Mouse (Mus musculus) lung, embryonic 14.5 days (tissue): Measurements from ENCODE around the gene Necab2. TPM values are rescaled to one million over a fixed set of nuclear protein-coding genes. Genes with fewer than 3 reads are reported as not detected.
A peak's percentile ranks its signal among the peaks of the same experiment; 100 is the strongest.

Experiments
- ATAC-seq: fragments of 200-750 bp; cut with Nextera tagmentation; 2 replicates; pipeline ENCODE4 v1.8.0; 2017; ENCODE audit warnings: mild to moderate bottlenecking, moderate TSS enrichment, moderate library complexity; ENCODE audit not compliant: insufficient read depth
- DNase-seq: peaks from one replicate; pipeline ENCODE4 v3.0.0-alpha.2; 2015
- H3K27ac ChIP-seq: fragments of 300-500 bp; sonication (generic); 2 replicates; pipeline ENCODE4 v1.5.1; 2014; ENCODE audit warnings: low read depth, mild to moderate bottlenecking, moderate library complexity
- H3K27me3 ChIP-seq: fragments of 300-500 bp; sonication (generic); 2 replicates; pipeline ENCODE4 v1.6.1; 2014; ENCODE audit warnings: low read length, control low read depth; ENCODE audit not compliant: insufficient read depth
- H3K36me3 ChIP-seq: fragments of 300-500 bp; sonication (generic); 2 replicates; pipeline ENCODE4 v1.6.1; 2014; ENCODE audit warnings: control low read depth; ENCODE audit not compliant: insufficient read depth
- H3K4me1 ChIP-seq: fragments of 300-500 bp; sonication (generic); 2 replicates; pipeline ENCODE4 v1.6.1; 2014; ENCODE audit warnings: antibody characterized with exemption, control low read depth; ENCODE audit not compliant: insufficient read depth
- H3K4me2 ChIP-seq: fragments of 300-500 bp; sonication (generic); 2 replicates; pipeline ENCODE4 v1.6.1; 2014; ENCODE audit warnings: mild to moderate bottlenecking
- H3K4me3 ChIP-seq: fragments of 300-500 bp; sonication (generic); 2 replicates; pipeline ENCODE4 v1.5.1; 2014; ENCODE audit warnings: low read depth, low read length
- H3K9ac ChIP-seq: fragments of 300-500 bp; sonication (generic); 2 replicates; pipeline ENCODE4 v1.6.1; 2014
- H3K9me3 ChIP-seq: fragments of 300-500 bp; sonication (generic); 2 replicates; pipeline ENCODE4 v1.6.1; 2016; ENCODE audit warnings: low read depth, low read length, control low read depth
- CTCF ChIP-seq: IDR thresholded peaks from 2 replicates; pipeline ENCODE4 v1.5.1; 2016; ENCODE audit warnings: antibody characterized with exemption, low read depth
- WGBS: fragments of 180-500 bp; shearing (Covaris S2); extraction: QIAGEN DNeasy Blood & Tissue Kit; methylation state at CpG from one replicate; pipeline ENCODE4 v1.1.7; 2014; 5-methylcytosine and 5-hydroxymethylcytosine counted together
- polyA plus RNA-seq: library from polyadenylated mRNA; unstranded; fragments of >200 nt; fragmentation: Nextera tagmentation; extraction: Ambion mirVana; gene quantifications from 2 replicates; pipeline ENCODE4 v1.2.1, GENCODE M21; 2014

Gene Necab2
- polyA plus RNA-seq, 1 experiment from 2014 or later, result 2.2 TPM

DNA sequence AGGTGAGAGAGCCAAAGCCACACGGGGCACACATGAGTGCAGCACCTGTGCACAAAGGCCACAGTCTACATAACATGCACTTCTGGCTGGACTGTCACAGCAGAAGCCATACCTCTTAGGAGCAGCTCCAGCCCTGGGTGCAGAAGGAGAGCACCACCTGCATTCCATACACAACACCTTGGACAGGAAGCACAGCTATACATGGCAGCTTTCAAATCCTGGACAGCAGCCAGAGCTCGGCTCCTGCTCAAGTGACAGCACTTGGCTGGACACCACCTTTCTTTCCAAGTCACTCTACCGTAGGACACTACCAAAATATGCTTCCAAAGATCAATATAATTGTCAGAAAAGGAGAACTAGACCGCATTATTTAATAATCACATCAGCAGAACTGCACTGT, 66.9 kb downstream of the Necab2 start:
- DNase-seq, result no peak
- Histone ChIP-seq H3K9ac (no peak overlapping the region), H3K4me1 (no peaks in the 10 kb centered on the region), H3K9me3 (no peaks in the 10 kb centered on the region), H3K27me3 (no peaks in the 10 kb centered on the region), H3K27ac (no peak overlapping the region), H3K4me3 (no peak overlapping the region), H3K36me3 (peaks cover 99% of the 10 kb centered on the region), H3K4me2 (no peak overlapping the region)
- 79% methylated on average over 4 of the region's 4 CpGs for WGBS
- TF ChIP-seq CTCF, result no peak
- ATAC-seq, result no peak

DNA sequence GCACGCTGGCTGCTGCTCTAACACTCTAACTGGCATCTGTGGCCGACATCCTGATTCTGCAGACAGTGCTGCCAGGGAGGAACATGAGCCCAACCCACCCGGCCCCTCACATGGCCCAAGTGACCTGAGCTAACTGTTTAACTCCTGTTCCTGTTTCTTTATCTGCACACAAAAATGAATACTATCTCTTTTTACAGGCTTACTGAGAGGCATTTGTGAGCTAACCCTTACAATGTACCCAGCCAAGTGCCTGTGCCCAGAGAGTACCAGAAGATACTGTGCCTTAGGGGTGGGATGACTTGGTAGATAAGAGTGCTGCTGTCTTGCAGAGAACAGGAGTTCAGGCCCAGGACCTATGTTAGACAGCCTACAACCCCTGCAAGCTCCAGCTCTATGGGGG, 68.4 kb downstream of the Necab2 start:
- no peaks in the 10 kb centered on the region for H3K27me3 ChIP-seq
- no peak overlapping the region for H3K4me2 ChIP-seq
- no peak for TF ChIP-seq CTCF
- no peaks in the 10 kb centered on the region for H3K4me1 ChIP-seq
- no peak overlapping the region for H3K27ac ChIP-seq
- ATAC-seq (no peak), DNase-seq (no peak)
- H3K36me3 ChIP-seq, result peaks cover 99% of the 10 kb centered on the region
- H3K4me3 ChIP-seq, result no peak overlapping the region
- no peaks in the 10 kb centered on the region for H3K9me3 ChIP-seq
- 90% methylated on average over 3 of the region's 3 CpGs for WGBS
- no peak overlapping the region for H3K9ac ChIP-seq

DNA sequence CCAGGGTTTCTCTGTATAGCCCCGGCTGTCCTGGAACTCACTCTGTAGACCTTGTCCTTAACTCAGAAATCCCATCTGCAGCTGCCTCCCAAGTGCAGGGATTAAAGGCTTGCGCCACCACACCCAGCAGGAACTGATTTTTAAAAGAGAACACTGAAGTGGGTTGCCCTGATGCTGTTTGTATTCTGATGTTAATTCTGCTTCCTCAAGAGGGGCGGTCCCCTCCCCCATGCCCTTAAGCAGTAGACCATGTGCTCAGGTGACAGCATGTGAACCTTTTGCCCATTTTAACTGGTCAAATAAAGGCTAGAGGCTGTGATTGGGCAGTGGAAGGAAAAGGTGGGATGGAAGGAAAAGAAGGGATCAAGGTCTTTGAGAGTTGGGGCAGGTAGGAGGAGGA, 69.2 kb downstream of the Necab2 start:
- Histone ChIP-seq H3K9me3 (no peaks in the 10 kb centered on the region), H3K4me3 (no peak overlapping the region), H3K36me3 (peaks cover 99% of the 10 kb centered on the region), H3K4me1 (no peaks in the 10 kb centered on the region), H3K9ac (no peak overlapping the region), H3K4me2 (no peak overlapping the region), H3K27ac (no peak overlapping the region), H3K27me3 (no peaks in the 10 kb centered on the region)
- no peak for ATAC-seq
- 72% methylated on average over 3 of the region's 3 CpGs for WGBS
- no peak for DNase-seq
- no peak for TF ChIP-seq CTCF

DNA sequence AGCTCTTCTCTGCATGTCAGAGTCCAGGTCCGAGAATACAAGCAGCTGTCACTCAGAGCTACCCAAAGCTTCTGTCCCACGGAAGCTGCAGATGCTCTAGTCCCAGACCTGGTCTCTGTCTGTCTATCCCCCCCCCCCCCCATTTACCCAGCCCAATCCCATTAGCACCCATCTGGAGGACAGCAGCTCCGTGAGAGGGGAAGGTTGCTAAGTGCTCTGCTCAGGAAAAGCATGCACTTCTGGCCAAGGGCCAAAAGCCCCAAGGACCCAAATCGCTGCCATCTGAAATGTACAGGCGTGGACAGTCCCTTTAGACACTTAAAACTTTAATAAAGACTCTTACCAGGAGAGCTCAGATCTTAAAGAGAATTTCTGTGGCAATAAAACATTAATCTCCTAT, 70.2 kb downstream of the Necab2 start:
- Histone ChIP-seq H3K27me3 (no peaks in the 10 kb centered on the region), H3K4me1 (no peaks in the 10 kb centered on the region), H3K27ac (no peak overlapping the region), H3K9ac (no peak overlapping the region), H3K4me2 (no peak overlapping the region), H3K36me3 (peaks cover 99% of the 10 kb centered on the region), H3K9me3 (no peaks in the 10 kb centered on the region), H3K4me3 (no peak overlapping the region)
- DNase-seq (no peak), ATAC-seq (no peak)
- TF ChIP-seq CTCF, result no peak
- 58% methylated on average over 5 of the region's 5 CpGs for WGBS

DNA sequence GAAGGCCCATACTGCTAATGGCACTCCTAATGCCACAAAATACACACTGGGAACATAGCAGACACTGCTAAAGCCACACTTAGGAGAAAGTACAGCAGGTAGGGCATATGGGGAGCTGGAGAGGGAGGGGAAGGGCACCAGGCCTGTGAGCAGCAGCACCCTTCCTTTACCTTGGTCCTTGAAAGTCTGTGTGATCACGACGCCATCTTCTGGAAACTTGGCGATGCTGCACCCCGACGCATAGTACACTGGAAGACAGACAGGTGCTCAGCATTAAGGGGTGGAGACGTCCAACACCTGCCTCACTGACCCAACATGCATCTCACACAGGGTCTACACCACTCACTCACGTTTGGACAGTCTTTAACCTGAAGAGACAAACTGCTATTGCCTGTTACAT, 73.6 kb downstream of the Necab2 start:
- Histone ChIP-seq H3K27ac (no peak overlapping the region), H3K4me1 (no peaks in the 10 kb centered on the region), H3K9ac (no peak overlapping the region), H3K36me3 (peaks cover 96% of the 10 kb centered on the region), H3K9me3 (no peaks in the 10 kb centered on the region), H3K27me3 (no peaks in the 10 kb centered on the region), H3K4me3 (no peak overlapping the region), H3K4me2 (no peak overlapping the region)
- 72% methylated on average over 7 of the region's 7 CpGs for WGBS
- peak; percentile 33 for TF ChIP-seq CTCF
- no peak for DNase-seq
- no peak for ATAC-seq

Other genes starting within 250 kb of the Necab2 start
- gene Hsbp1, start 102.2 kb upstream of the Necab2 start, polyA plus RNA-seq, result 300 and 304 TPM in 2 replicates
- gene Mlycd, start 51.8 kb upstream of the Necab2 start, polyA plus RNA-seq, result 11.8 and 14.0 TPM in 2 replicates
- 0.53 and 0.85 TPM in 2 replicates for gene Osgin1, start 12.6 kb upstream of the Necab2 start, polyA plus RNA-seq
- not detected in 2 replicates for gene Slc38a8, start 55.0 kb downstream of the Necab2 start, polyA plus RNA-seq
- gene Mbtps1, start 112.0 kb downstream of the Necab2 start, polyA plus RNA-seq, result 125 and 128 TPM in 2 replicates
- gene Hsdl1, start 128.5 kb downstream of the Necab2 start, polyA plus RNA-seq, result 25.9 and 26.8 TPM in 2 replicates
- 0.24 TPM in 1 of 2 replicates, not detected in the other for gene Dnaaf1, start 128.5 kb downstream of the Necab2 start, polyA plus RNA-seq
- gene Taf1c, start 158.5 kb downstream of the Necab2 start, polyA plus RNA-seq, result 9.0 and 10.4 TPM in 2 replicates
- gene Adad2, start 166.0 kb downstream of the Necab2 start, polyA plus RNA-seq, result 0.09 TPM in 1 of 2 replicates, not detected in the other
- gene Kcng4, start 189.0 kb downstream of the Necab2 start, polyA plus RNA-seq, result not detected in 2 replicates
- gene Wfdc1, start 219.6 kb downstream of the Necab2 start, polyA plus RNA-seq, result 3.0 and 3.4 TPM in 2 replicates